ENCODE assay signal across 8 mouse cellular contexts in genomic region chr11:95414536-95415161, GRCm38 (mm10). TPM values are rescaled to one million over a fixed set of nuclear protein-coding genes. Genes with fewer than 3 reads are reported as not detected.
DNase-seq lines count a peak whose midpoint lies in the region; ATAC-seq and TF ChIP-seq lines count a peak whose summit lies in the region.

No protein-coding gene starts in this region.

- WGBS in heart, embryonic 11.5 days (ENCODE audit: insufficient replicate concordance): under 1% methylated on average over 28 of the region's 28 CpGs
- WGBS in kidney, embryonic 15.5 days: under 1% methylated on average over 28 of the region's 28 CpGs
- under 1% methylated on average over 28 of the region's 28 CpGs for WGBS in limb, embryonic 15.5 days
- WGBS in midbrain, postnatal 0 days: under 1% methylated on average over 28 of the region's 28 CpGs

- H3K27ac ChIP-seq in heart, embryonic 11.5 days (ENCODE audit: low read depth, low read length): peak overlapping the region; percentile 94
- H3K27ac ChIP-seq in kidney, embryonic 15.5 days: peak overlapping the region; percentile 96
- H3K27ac ChIP-seq in limb, embryonic 15.5 days: peak overlapping the region; percentile 95
- H3K27ac ChIP-seq in midbrain, postnatal 0 days (ENCODE audit: low read depth, low read length): peak overlapping the region; percentile 95

- no peaks in the 10 kb centered on the region for H3K27me3 ChIP-seq in heart, embryonic 11.5 days (ENCODE audit: control insufficient read depth, insufficient read depth, low read length)
- no peaks in the 10 kb centered on the region for H3K27me3 ChIP-seq in kidney, embryonic 15.5 days
- H3K27me3 ChIP-seq in limb, embryonic 15.5 days: 0 out of 2 replicates have a peak, but pooled peaks cover 2% of the 10 kb centered on the region
- no peaks in the 10 kb centered on the region for H3K27me3 ChIP-seq in midbrain, postnatal 0 days (ENCODE audit: insufficient read depth, low read length)

- peak overlapping the region; percentile 65 for H3K4me3 ChIP-seq in heart, embryonic 11.5 days (ENCODE audit: low read depth, low read length)
- peak overlapping the region; percentile 69 for H3K4me3 ChIP-seq in kidney, embryonic 15.5 days (replicated peaks)
- H3K4me3 ChIP-seq in limb, embryonic 15.5 days: peak overlapping the region; percentile 70
- H3K4me3 ChIP-seq in midbrain, postnatal 0 days (ENCODE audit: low read depth, low read length): peak overlapping the region; percentile 53

- peak; percentile 57; the same call in 1 of the 2 replicates for TF ChIP-seq POLR2A in brain, embryonic 14.5 days (IDR thresholded peaks at IDR 0.05; ENCODE audit: borderline replicate concordance, extremely low read depth, insufficient read depth, insufficient read length, poor library complexity, severe bottlenecking)

- peak; percentile 95 for DNase-seq in CD4-positive helper T cell, adult 2 months (ENCODE audit: low read depth, low spot score)
- DNase-seq in brain, embryonic 14.5 days (ENCODE audit: low read depth): peak; percentile 99
- DNase-seq in midbrain, postnatal 0 days (ENCODE audit: low spot score): peak; percentile 98
- peak; percentile 88 to 95 for DNase-seq in spleen, postnatal 10 days (ENCODE audit: low spot score in 2 of 2)

- peak overlapping the region; percentile 84 for H3K4me2 ChIP-seq in heart, embryonic 11.5 days
- H3K4me2 ChIP-seq in kidney, embryonic 15.5 days: peak overlapping the region; percentile 80
- H3K4me2 ChIP-seq in limb, embryonic 15.5 days: peak overlapping the region; percentile 61
- H3K4me2 ChIP-seq in midbrain, postnatal 0 days (ENCODE audit: low read depth, low read length, poor library complexity, severe bottlenecking): peak overlapping the region; percentile 72

- peak; percentile 87 for ATAC-seq in erythroblast, adult 5-6 weeks (replicated peaks; ENCODE audit: low FRiP score, poor library complexity, severe bottlenecking)
- peak; percentile 82 for ATAC-seq in heart, embryonic 11.5 days (replicated peaks; ENCODE audit: insufficient number of reproducible peaks, low FRiP score, low TSS enrichment)
- peak; percentile 94 for ATAC-seq in kidney, embryonic 15.5 days (replicated peaks; ENCODE audit: low FRiP score)
- peak; percentile 87 for ATAC-seq in limb, embryonic 15.5 days (ENCODE audit: insufficient number of reproducible peaks, low FRiP score, low TSS enrichment, low read depth)
- peak; percentile 84 for ATAC-seq in midbrain, postnatal 0 days (ENCODE audit: low FRiP score)

- H3K9ac ChIP-seq in heart, embryonic 11.5 days (ENCODE audit: low read depth, low read length): peak overlapping the region; percentile 83
- H3K9ac ChIP-seq in kidney, embryonic 15.5 days: peak overlapping the region; percentile 60
- peak overlapping the region; percentile 45 for H3K9ac ChIP-seq in limb, embryonic 15.5 days
- H3K9ac ChIP-seq in midbrain, postnatal 0 days (replicated peaks; ENCODE audit: low read length, poor library complexity, severe bottlenecking): peak overlapping the region; percentile 70

- peaks cover 11% of the 10 kb centered on the region; the same call in 1 of the 2 replicates for H3K4me1 ChIP-seq in heart, embryonic 11.5 days (ENCODE audit: control insufficient read depth, insufficient read depth, low read length)
- peaks cover 13% of the 10 kb centered on the region for H3K4me1 ChIP-seq in kidney, embryonic 15.5 days
- H3K4me1 ChIP-seq in limb, embryonic 15.5 days: peaks cover 16% of the 10 kb centered on the region
- peaks cover 12% of the 10 kb centered on the region for H3K4me1 ChIP-seq in midbrain, postnatal 0 days (ENCODE audit: insufficient read depth, low read length)

- H3K9me3 ChIP-seq in heart, embryonic 11.5 days (replicated peaks; ENCODE audit: control insufficient read depth, low read length): no peaks in the 10 kb centered on the region
- H3K9me3 ChIP-seq in kidney, embryonic 15.5 days (replicated peaks): 0 out of 2 replicates have a peak, but pooled peaks cover 4% of the 10 kb centered on the region
- no peaks in the 10 kb centered on the region for H3K9me3 ChIP-seq in limb, embryonic 15.5 days
- H3K9me3 ChIP-seq in midbrain, postnatal 0 days (ENCODE audit: low read length): no peaks in the 10 kb centered on the region

- TF ChIP-seq CTCF in brain, embryonic 14.5 days (IDR thresholded peaks at IDR 0.05; ENCODE audit: borderline replicate concordance, extremely low read depth, insufficient read depth, insufficient read length): peak; percentile 44; the same call in 1 of the 2 replicates
- peak; percentile 70 for TF ChIP-seq CTCF in midbrain, postnatal 0 days (IDR thresholded peaks at IDR 0.05)

- no peaks in the 10 kb centered on the region for H3K36me3 ChIP-seq in heart, embryonic 11.5 days (ENCODE audit: control insufficient read depth, insufficient read depth, low read length)
- peaks cover 2% of the 10 kb centered on the region; the same call in 1 of the 2 replicates for H3K36me3 ChIP-seq in kidney, embryonic 15.5 days
- H3K36me3 ChIP-seq in limb, embryonic 15.5 days: 0 out of 2 replicates have a peak, but pooled peaks cover 3% of the 10 kb centered on the region
- no peaks in the 10 kb centered on the region for H3K36me3 ChIP-seq in midbrain, postnatal 0 days (ENCODE audit: insufficient read depth, low read length)

RNA-seq across cellular contexts. Expression of gene Spop, which starts 0.8 kb away (rescaled TPM):
- polyA plus RNA-seq in brain, embryonic 14.5 days (2012; rRNA removed): 44.8 and 71.4 TPM in 2 replicates
- total RNA-seq in erythroblast, adult 5-6 weeks (2015; ENCODE audit: low replicate concordance): 38.9 and 51.9 TPM in 2 replicates
- 43.5 and 60.1 TPM in 2 replicates for total RNA-seq in erythroblast, adult 5-6 weeks (2017; ENCODE audit: low replicate concordance)
- polyA plus RNA-seq in heart, embryonic 11.5 days (2014; fragmentation: Nextera tagmentation; extraction: Ambion mirVana): 81.2 and 82.3 TPM in 2 replicates
- 139 TPM in 2 replicates for polyA plus RNA-seq in kidney, embryonic 15.5 days (2015; fragmentation: Nextera tagmentation; extraction: Ambion mirVana)
- polyA plus RNA-seq in limb, embryonic 15.5 days (2015; fragmentation: Nextera tagmentation; extraction: Ambion mirVana): 168 and 181 TPM in 2 replicates
- total RNA-seq in midbrain, postnatal 0 days (2014; rRNA removed): 54.3 and 66.5 TPM in 2 replicates
- 192 and 231 TPM in 2 replicates for polyA plus RNA-seq in midbrain, postnatal 0 days (2015; fragmentation: Nextera tagmentation; extraction: Ambion mirVana)

RNA-seq across cellular contexts. Expression of gene Slc35b1, which starts 30.2 kb away (rescaled TPM):
- 116 and 157 TPM in 2 replicates for polyA plus RNA-seq in brain, embryonic 14.5 days (2012; rRNA removed)
- total RNA-seq in erythroblast, adult 5-6 weeks (2015; ENCODE audit: low replicate concordance): 20.8 and 23.0 TPM in 2 replicates
- 31.4 and 40.6 TPM in 2 replicates for total RNA-seq in erythroblast, adult 5-6 weeks (2017; ENCODE audit: low replicate concordance)
- 92.4 and 95.9 TPM in 2 replicates for polyA plus RNA-seq in heart, embryonic 11.5 days (2014; fragmentation: Nextera tagmentation; extraction: Ambion mirVana)
- polyA plus RNA-seq in kidney, embryonic 15.5 days (2015; fragmentation: Nextera tagmentation; extraction: Ambion mirVana): 92.8 and 98.2 TPM in 2 replicates
- 95.0 and 102 TPM in 2 replicates for polyA plus RNA-seq in limb, embryonic 15.5 days (2015; fragmentation: Nextera tagmentation; extraction: Ambion mirVana)
- total RNA-seq in midbrain, postnatal 0 days (2014; rRNA removed): 92.4 and 99.1 TPM in 2 replicates
- 154 and 168 TPM in 2 replicates for polyA plus RNA-seq in midbrain, postnatal 0 days (2015; fragmentation: Nextera tagmentation; extraction: Ambion mirVana)

Comparison
In these comparisons a context has a peak if more than half of its experiments do, and no peak if none do; other contexts are left out.
1. Peak in every context shown above with its lines: DNase-seq, ATAC-seq, H3K4me3 ChIP-seq and H3K27ac ChIP-seq.